Mouse (Mus musculus) embryonic fibroblast, embryonic 13.5 days (primary cell): ENCODE measurements around the gene Pcsk5.

Experiments used
- CTCF ChIP-seq: IDR thresholded peaks from 2 replicates; pipeline ENCODE4 v1.5.1; 2011; ENCODE audit warnings: mild to moderate bottlenecking, control low read depth, low read length, moderate library complexity, borderline replicate concordance; ENCODE audit not compliant: insufficient read depth
- POLR2A ChIP-seq: IDR thresholded peaks from 2 replicates; pipeline ENCODE4 v1.6.1; 2011; ENCODE audit warnings: low read depth, mild to moderate bottlenecking, control low read depth, low read length, moderate library complexity

DNA sequence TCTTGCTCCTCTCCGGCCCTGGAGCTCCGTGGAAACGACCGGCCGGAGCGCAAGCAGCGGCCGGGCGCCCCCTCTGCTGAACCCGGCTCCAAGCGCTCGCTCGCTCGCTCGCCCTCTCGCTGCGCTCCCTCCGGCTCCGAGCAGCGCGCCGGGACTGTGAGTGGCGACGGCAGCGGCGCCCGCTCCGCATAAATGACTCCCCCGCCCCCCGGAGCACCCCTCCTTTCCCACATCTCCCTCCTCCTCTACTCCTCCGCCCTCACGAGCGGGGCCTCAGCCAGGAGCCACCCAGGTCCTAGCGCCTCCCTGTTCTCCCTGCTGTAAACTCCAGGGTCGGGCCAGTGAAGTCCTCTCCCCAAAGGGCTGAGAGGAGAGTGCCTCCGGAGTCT is at the start of gene Pcsk5:
- TF ChIP-seq CTCF (no peak), POLR2A (peak; percentile 78)
